Mouse (Mus musculus) heart, postnatal 0 days (tissue): Measurements from ENCODE around the gene Stra6.

ENCODE experiments used
- CTCF ChIP-seq: IDR thresholded peaks from 2 replicates; pipeline ENCODE4 v1.5.1; 2016; ENCODE audit warnings: antibody characterized with exemption, control low read depth, low read depth
- EP300 ChIP-seq: IDR thresholded peaks from 2 replicates; pipeline ENCODE4 v1.6.1; 2016; ENCODE audit warnings: antibody characterized with exemption, low read depth

GRCm38 (mm10) chr9:58156819-58157560 lies 93.4 kb downstream of the Stra6 start:
- TF ChIP-seq CTCF, result no peak
- TF ChIP-seq EP300, result no peak
